Mouse (Mus musculus) adipocyte (in vitro differentiated cells): ENCODE measurements around the gene Cd200r2.
A peak's percentile ranks its signal among the peaks of the same experiment; 100 is the strongest.
"Not testable (repeated sequence)": the region's sequence is repeated elsewhere in the genome, so short reads cannot be mapped to it uniquely, and the experiment has no call there.

Experiments used
- DNase-seq: peaks from one replicate; pipeline ENCODE4 v3.0.0-alpha.2; 2016; ENCODE audit warnings: low spot score

The Cd200r2 gene

DNA sequence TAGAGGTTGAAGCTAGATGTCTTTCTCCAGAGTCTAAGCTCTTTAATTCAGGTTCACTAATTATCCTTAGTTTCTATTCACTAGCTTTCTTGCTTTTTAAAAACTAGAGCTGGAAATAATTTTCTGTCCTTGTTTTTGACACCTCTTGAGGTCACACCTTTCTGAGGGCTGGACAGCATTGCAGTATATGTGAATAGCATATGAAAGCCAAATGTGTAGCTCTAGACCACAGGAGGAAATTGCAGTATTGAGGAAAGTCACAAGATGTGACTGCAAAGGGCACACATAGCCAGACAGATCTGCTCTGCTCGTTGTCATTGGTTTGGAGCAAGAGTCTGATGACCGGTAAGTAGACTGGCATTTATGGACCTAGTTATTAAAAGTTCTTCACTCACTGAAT, at the start of gene Cd200r2:
Gene Cd200r2 (plus strand): TSS at position 301 of the 400 bp plus-strand sequence.
- DNase-seq = no peak

DNA sequence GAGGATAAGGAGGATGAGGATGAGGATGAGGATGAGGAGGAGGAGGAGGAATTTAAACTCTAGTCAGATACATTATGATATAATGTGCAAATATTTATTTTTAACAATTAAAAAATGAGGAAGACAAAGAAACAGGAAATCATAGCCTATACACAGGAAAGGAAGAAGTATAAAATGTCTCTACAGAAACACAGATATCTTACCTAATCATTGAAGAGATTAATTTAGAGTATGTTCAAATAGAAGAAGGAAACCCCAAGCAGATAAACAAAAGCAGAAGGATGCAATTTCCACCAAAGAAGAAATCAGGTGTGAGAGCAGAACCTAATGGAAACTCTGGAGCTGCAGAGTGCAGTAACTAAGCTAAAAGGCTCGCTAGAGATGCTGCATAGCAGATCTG, 48.9 kb upstream of the Cd200r2 start:
- DNase-seq = no peak

DNA sequence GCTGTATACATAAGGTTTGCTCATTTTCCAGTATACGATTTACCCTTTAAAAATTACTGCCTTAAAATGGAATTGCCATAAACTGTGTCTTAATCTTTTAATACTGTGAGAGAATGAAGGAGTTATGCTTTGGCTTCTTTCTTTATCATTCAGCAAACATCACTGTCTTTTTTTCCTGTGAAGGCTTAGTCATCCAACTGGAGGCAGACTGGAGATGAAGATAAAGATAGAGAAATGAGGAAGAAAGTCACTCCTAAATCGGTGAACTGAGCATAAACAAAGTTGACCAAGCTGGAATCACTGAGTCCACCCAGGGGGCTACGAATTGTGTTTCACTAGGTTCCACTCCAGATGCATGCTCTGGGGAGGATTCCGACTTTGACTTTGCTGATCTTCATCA, 46.4 kb upstream of the Cd200r2 start:
- no peak for DNase-seq

DNA sequence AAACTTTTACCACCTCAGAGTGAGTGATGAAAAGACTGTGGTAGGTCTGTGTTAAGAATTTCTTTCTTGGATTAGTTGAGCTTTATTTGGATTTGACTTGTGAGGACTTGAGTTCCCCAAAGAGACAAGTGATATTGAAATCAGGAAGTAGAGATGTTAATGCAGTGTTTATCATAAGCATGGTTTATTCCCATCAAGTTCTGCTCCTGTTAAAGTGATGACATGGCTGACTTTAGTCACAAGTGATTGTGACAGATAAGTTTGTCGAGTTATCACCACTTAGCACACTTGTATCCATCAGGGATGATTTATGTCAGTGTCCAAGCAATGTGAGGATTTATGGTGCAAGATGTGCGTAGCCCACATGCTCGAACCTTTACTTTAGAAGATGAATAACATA, 34.6 kb upstream of the Cd200r2 start:
- no peak for DNase-seq

DNA sequence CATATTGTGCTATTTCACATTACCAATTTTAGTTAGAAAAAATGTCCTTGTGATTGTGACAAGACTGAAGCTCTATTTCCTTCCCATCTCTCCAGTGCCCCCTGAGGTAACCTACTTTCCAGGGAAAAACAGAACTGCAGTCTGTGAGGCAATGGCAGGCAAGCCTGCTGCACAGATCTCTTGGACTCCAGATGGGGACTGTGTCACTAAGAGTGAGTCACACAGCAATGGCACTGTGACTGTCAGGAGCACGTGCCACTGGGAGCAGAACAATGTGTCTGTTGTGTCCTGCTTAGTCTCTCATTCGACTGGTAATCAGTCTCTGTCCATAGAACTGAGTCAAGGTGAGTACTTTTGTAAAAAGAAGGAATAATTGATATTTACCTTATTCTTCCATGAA, 33.7 kb upstream of the Cd200r2 start:
- not testable (repeated sequence) for DNase-seq

DNA sequence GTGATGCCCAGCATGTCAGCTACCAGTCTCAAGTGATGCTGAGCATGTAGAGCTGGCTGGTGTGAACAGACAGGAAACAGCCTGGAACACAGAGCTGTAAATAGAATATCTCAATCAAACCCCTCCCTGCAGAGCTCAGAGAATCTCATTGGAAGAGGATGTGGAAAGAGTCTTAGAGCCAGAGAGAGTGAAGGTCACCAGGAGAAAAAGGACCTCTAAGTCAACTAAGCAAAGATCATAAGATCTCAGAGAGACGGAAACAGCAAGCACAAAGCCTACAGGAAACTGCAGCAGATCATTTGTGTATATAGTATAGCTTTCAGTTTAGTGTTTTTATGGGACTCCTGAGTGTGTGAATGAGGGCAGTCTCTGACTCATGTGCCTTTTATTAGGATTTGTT, 8.3 kb downstream of the Cd200r2 start:
- DNase-seq = no peak

DNA sequence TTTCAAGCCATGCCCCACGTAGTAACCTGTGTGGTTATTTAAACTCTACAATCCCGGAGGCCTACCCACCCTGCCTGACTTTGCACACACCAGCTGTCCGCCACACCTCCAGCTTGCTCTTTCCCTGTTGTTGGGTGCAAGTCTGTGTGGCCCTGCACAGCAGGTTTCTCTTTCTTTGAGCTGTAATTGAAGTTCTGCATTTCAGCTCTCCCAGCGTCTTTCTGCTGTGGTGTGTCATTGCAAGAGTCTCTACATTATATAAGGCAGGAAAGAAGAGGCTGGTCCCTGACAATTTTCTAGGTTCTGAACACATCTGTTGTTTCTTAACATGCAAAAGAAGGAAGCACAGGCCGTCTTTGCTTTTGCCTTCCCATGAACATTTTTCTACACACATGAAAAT, 9.7 kb downstream of the Cd200r2 start:
- DNase-seq = no peak

DNA sequence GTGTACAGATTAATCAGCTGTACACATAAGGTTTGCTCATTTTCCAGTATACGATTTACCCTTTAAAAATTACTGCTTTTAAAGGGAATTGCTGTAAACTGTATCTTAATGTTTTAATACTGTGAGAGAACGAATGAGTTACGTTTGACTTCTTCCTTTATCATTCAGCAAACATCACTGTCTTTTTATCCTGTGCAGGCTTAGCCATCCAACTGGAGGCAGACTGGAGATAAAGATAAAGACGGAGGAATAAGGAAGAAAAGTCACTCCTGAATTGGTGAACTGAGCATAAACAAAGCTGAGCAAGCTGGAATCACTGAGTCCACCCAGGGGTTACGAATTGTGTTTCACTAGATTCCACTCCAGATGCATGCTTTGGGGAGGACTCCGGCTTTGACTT, 10.7 kb downstream of the Cd200r2 start:
- no peak for DNase-seq

DNA sequence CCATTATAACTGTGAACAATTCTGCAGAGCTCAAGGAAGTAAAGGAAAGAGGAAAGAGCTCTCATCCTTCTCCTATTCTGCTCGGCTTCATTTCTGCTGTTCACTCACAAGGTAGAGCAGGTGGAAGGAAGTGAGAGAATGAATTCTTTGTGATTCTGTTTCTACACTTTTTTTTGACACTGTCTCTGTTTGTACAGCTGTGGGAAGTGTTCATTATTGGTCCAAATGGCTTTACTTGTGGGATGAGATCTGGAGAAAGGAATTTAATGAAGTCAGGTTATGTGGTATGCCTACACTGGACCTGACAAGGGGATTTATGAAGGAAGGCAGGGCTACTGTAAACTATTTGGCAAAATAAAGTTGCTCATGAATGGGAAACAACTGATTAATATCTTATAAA, 23.9 kb downstream of the Cd200r2 start:
- no peak for DNase-seq

DNA sequence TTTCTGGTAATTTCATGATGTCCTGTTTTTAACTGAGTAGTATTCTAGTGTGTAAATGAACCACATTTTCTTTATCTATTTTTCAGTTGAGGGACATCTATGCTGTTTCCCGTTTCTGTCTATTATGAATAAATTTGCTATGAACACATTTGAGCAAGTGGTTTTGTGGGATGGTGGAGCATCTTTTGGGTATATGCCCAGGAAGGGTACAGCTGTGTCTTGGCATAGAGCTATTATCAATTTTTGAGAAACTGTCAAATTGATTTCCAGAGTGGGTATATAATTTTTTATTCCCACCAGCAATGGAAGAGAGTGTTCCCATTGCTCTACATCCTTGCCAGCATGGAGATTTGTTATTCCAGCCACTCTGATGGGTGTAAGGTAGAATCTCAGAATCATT, 65.1 kb downstream of the Cd200r2 start:
- DNase-seq = no peak

DNA sequence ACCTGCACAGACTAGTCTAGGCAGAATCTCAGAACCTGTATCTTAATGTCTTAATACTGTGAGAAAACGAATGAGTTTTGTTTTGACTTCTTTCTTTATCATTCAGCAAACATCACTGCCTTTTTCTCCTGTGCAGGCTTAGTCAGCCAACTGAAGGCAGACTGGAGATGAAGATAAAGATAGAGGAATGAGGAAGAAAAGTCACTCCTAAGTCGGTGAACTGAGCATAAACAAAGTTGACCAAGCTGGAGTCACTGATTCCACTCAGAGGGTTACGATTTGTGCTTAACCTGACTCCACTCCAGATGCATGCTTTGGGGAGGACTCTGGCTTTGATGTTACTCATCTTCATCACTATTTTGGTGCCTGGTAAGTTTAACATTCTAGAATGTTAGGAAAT, 76.6 kb downstream of the Cd200r2 start, which contains the start of gene Cd200r3:
Gene Cd200r3 (plus strand): TSS at position 211 of the 400 bp plus-strand sequence.
- DNase-seq = no peak

DNA sequence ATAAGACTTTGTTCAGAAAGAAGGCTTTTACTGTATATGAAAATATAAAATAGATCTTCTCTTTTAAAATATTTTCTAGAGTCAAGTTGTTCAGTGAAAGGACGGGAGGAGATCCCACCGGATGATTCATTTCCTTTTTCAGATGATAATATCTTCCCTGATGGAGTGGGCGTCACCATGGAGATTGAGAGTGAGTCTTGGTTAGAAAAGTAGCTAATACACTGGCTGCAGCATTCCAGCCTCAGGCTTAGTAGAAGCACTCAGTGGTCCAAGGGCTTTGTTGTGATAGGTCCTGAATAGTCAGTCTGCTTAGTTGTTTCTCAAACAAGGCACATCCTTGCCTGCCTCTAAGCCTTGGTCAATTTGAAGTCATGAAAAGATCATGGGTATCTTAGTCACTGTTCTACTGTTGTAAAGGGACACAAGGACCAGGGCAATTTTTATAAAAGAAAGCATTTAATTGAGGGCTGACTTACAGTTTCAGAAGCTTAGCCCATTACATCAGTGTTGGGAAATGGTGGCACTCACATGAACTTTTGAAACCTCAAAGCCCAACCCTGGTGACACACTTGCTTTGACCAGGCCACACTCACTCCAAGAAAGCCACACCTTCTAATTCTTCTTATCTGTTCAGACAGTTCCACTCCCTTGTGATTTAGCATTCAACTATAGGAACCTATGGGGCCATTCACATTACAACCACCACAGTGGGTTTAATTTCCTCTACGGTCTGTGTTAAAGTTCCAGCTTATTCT, 84.6 kb downstream of the Cd200r2 start:
- peak; percentile 34 for DNase-seq

DNA sequence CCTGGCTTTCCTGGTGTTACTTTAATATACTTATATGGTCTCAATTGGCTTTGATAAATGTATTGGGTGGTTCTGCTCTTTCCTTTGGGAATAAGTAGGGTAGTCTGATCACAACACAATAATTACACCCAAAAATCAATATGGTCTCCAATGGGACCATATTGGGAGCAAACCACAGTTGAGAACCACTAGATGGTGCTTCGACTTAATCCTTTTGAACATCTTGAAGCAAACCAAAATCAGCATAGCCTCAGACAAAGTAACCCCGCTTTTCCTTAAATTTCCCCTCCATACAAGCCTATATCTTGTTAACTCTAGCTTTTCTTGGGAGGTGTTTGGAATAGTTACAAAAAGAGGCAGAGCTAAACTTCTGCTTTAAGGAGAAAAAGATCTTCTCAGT, 95.4 kb downstream of the Cd200r2 start:
- peak; percentile 69 for DNase-seq

DNA sequence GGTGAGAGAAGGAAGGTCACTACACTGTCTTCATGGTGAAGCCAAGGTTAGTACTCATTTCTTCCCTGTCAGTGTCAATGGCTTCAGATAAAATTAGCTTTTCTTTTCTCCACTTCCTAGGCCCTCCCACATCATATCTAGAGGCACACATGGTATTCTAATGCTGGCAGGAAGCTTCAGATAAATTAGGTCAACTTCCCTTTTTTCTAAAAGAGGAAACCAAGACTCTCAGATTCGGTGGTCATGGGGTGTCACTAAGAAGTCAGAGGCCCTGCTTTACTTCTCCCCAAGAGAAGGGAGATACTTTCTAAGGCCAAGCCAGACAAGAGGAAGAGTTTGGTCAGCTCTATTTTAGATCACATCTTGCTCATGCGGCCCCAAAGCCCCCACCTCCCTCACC, 95.9 kb downstream of the Cd200r2 start:
- no peak for DNase-seq

DNA sequence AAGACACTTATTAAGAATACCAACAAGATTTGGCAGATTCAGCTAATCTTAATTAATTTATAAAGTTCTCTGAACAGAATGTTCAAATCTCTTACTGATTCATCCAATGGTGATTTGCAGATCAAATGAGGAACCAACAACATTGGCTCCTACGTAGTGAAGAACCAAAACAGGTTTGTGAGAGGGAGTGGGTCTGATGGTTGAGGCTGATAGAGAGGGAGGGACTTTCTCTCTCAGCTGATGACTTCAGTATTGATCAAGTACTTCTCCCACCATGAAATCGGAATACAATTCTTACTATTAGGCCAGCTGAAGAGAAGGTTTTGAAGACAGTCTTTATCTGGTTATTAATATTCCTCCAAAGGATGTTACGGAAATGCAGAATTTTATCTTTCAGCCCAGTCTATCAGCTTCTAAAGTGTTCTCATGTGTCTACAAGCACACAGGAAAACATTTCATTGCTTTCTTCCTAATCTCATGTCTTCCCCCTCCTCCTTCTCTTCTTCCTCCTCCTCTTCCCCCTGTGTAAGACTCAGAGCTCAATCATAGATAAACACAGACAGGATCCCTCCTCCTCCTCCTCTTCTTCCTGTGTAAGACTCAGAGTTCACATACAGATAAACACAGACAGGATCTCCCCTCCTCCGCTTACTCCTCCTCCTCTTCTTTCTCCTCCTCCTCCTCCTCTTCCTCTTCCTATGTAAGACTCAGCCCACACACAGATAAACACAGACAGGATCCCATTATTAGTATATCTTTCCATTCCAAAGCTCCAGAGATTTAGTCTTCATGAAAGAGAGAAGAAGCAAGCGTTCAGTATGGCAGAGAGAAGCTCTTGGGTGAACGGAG, 97.9 kb downstream of the Cd200r2 start:
- no peak for DNase-seq

DNA sequence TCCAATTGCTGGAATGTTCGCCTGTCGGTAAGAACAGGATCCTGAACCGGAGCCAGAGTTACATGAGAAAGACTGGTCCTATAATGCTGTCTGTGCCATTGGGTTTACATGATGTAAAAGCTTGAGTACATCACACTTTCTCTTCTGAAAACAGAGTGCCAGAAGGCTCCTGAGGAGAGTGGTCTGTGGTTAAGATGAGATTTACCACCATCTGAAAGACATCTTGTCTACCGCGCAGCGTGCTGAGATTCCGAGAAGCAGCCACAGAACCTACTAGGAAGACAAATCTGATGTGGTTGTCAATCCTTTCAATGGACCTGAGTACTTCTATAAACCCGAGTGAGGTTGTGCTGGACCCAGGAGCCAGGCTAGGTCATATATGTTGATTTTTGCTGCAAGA, 98.5 kb downstream of the Cd200r2 start:
- DNase-seq = no peak
